Mouse (Mus musculus): ENCODE data around the gene Unc50. TPM values are rescaled to one million over a fixed set of nuclear protein-coding genes. Genes with fewer than 3 reads are reported as not detected.

Gene Unc50
- polyA plus RNA-seq, 1 experiment from 2014 or later, result 135 TPM

DNA sequence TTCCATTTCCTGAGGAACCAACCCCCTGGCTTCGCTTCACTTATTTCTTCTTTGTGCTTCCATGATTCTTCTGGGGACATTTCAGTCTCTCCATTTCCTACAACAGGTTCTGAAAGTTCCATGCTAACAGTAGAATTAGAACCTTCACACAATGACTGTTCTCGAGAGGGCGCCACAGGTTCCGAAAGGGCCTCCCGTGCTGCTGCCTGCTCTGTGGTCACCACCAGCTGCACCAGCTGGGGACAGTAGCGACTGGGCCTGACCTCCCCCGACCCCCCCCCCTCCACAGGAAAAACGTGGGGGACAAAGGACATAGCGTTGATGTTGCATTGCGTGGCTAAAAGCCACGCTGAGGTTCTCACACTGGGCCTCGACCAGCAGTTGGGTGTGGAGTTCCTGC is 58.6 kb downstream of the Unc50 start:
- no peak for ATAC-seq (ENCODE audit: insufficient read depth)
- no peaks in the 10 kb centered on the region for H3K27me3 ChIP-seq (ENCODE audit: insufficient read depth, low read length)
- no peak for DNase-seq

More for the DNA sequence above, 58.6 kb downstream of the Unc50 start:
- Histone ChIP-seq H3K4me1 (ENCODE audit: insufficient read depth) (no peaks in the 10 kb centered on the region), H3K4me2 (no peak overlapping the region), H3K9ac (no peak overlapping the region), H3K36me3 (ENCODE audit: insufficient read depth) (0 out of 2 replicates have a peak, but pooled peaks cover 4% of the 10 kb centered on the region), H3K9me3 (ENCODE audit: low read depth, low read length) (no peaks in the 10 kb centered on the region), H3K4me3 (ENCODE audit: low read depth, low read length) (no peak overlapping the region), H3K27ac (ENCODE audit: low read depth) (no peak overlapping the region)
- TF ChIP-seq CTCF (IDR thresholded peaks at IDR 0.05; ENCODE audit: low read depth), result no peak
- WGBS, result 80% methylated on average over 12 of the region's 12 CpGs

Other genes starting within 250 kb of the Unc50 start
- not detected in 2 replicates for gene Cnga3, start 215.7 kb upstream of the Unc50 start, polyA plus RNA-seq (2014; fragmentation: Nextera tagmentation; extraction: Ambion mirVana)
- 10.3 and 11.1 TPM in 2 replicates for gene Inpp4a, start 130.3 kb upstream of the Unc50 start, polyA plus RNA-seq (2014; fragmentation: Nextera tagmentation; extraction: Ambion mirVana)
- 49.5 and 51.6 TPM in 2 replicates for gene Coa5, start within 50 bp of the Unc50 start, polyA plus RNA-seq (2014; fragmentation: Nextera tagmentation; extraction: Ambion mirVana)
- gene Mgat4a, start 110.9 kb downstream of the Unc50 start, polyA plus RNA-seq (2014; fragmentation: Nextera tagmentation; extraction: Ambion mirVana), result 4.8 and 6.0 TPM in 2 replicates